In the genomic region with DNA sequence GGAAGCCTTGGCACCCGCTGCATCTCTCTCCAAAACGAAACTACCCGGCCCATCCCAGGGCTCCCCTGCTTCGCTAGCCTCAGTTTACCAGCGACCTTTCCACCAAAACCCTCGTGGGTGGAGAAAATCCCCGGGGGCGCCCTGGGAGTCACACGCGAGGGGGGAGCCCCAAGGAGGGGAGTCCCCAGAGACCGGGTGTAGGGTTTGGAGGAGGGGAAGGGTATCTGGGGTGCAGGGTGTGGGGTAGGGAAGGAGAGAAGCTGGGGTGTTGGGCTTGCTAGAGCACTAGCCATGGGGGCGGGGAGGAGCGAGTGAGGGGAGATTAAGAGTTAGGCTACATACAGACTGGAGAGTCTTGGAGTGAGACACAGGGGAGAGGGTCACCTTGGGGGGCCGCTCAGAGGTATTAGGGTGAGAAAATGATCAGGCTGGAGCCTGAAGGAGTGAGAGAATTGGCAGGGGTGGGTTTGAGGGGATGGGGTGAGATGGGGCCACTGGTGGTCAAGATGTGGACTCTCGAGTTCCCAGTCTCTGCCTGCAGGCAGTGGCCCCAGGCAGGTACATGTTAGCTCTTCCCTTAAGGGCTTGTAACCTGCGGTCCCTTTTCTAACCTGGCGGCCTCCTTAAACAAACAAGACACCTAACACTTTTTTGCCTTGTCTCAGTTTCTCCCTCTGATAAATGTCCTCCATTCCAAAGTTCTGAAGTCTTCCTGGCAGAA, we compare ENCODE assay signal across 8 mouse cellular contexts. TPM values are rescaled to one million over a fixed set of nuclear protein-coding genes. Genes with fewer than 3 reads are reported as not detected.
A peak's percentile ranks its signal among the peaks of the same experiment; 100 is the strongest.
DNase-seq lines count a peak whose midpoint lies in the region; ATAC-seq and TF ChIP-seq lines count a peak whose summit lies in the region.

No protein-coding gene starts in this region.

- H3K4me3 ChIP-seq in thymus, adult 2 months (ENCODE audit: control insufficient read depth, insufficient read depth, low read length) = peak overlapping the region; percentile 12
- H3K4me3 ChIP-seq in liver, embryonic 12.5 days = peak overlapping the region; percentile 55
- peak overlapping the region; percentile 67 for H3K4me3 ChIP-seq in stomach, embryonic 15.5 days (replicated peaks)

- DNase-seq in CD4-positive, CD25-positive, alpha-beta regulatory T cell, adult 2 months (ENCODE audit: low read depth, low spot score) = peak; percentile 59
- DNase-seq in thymus, adult 2 months = no peak
- DNase-seq in thymus, postnatal 10 days (ENCODE audit: low spot score in 2 of 2) = no peak
- DNase-seq in ovary, postnatal 14 days (ENCODE audit: low spot score) = no peak
- DNase-seq in frontal cortex, postnatal 10 days (ENCODE audit: low spot score in 2 of 2) = no peak

- WGBS in thymus, adult 2 months = 7% methylated on average over 17 of the region's 17 CpGs
- WGBS in liver, embryonic 12.5 days (ENCODE audit: insufficient replicate concordance) = 1% methylated on average over 17 of the region's 17 CpGs
- WGBS in stomach, embryonic 15.5 days = 2% methylated on average over 17 of the region's 17 CpGs

- no peak for TF ChIP-seq POLR2A in thymus, adult 2 months (IDR thresholded peaks at IDR 0.05; ENCODE audit: control insufficient read depth, extremely low read depth, insufficient read depth, low read length, poor library complexity)

- TF ChIP-seq CTCF in thymus, adult 2 months (IDR thresholded peaks at IDR 0.05; ENCODE audit: borderline replicate concordance, control insufficient read depth, extremely low read depth, insufficient read depth, low read length, poor library complexity) = no peak

- H3K9ac ChIP-seq in liver, embryonic 12.5 days = peak overlapping the region; percentile 46; the same call in 1 of the 2 replicates
- H3K9ac ChIP-seq in stomach, embryonic 15.5 days = no peak overlapping the region

- no peak overlapping the region for H3K27ac ChIP-seq in thymus, adult 2 months (ENCODE audit: control insufficient read depth, insufficient read depth, low read length)
- H3K27ac ChIP-seq in liver, embryonic 12.5 days = no peak overlapping the region
- H3K27ac ChIP-seq in stomach, embryonic 15.5 days = peak overlapping the region; percentile 67

- no peaks in the 10 kb centered on the region for H3K9me3 ChIP-seq in liver, embryonic 12.5 days (replicated peaks)
- no peaks in the 10 kb centered on the region for H3K9me3 ChIP-seq in stomach, embryonic 15.5 days

- peaks cover 12% of the 10 kb centered on the region; the same call in 1 of the 2 replicates for H3K27me3 ChIP-seq in thymus, adult 2 months (ENCODE audit: control insufficient read depth, insufficient read depth, low read length)
- peaks cover 88% of the 10 kb centered on the region for H3K27me3 ChIP-seq in liver, embryonic 12.5 days (replicated peaks)
- peaks cover 3% of the 10 kb centered on the region; the same call in 1 of the 2 replicates for H3K27me3 ChIP-seq in stomach, embryonic 15.5 days (replicated peaks)

- H3K4me2 ChIP-seq in liver, embryonic 12.5 days = peak overlapping the region; percentile 95
- peak overlapping the region; percentile 95 for H3K4me2 ChIP-seq in stomach, embryonic 15.5 days

- peaks cover 53% of the 10 kb centered on the region for H3K4me1 ChIP-seq in thymus, adult 2 months (replicated peaks; ENCODE audit: control insufficient read depth, insufficient read depth, low read length)
- H3K4me1 ChIP-seq in liver, embryonic 12.5 days = peaks cover 79% of the 10 kb centered on the region
- H3K4me1 ChIP-seq in stomach, embryonic 15.5 days = peaks cover 73% of the 10 kb centered on the region

- no peaks in the 10 kb centered on the region for H3K36me3 ChIP-seq in thymus, adult 2 months (ENCODE audit: control insufficient read depth, insufficient read depth, low read length)
- no peaks in the 10 kb centered on the region for H3K36me3 ChIP-seq in liver, embryonic 12.5 days
- no peaks in the 10 kb centered on the region for H3K36me3 ChIP-seq in stomach, embryonic 15.5 days

- no peak for ATAC-seq in CD4-positive, CD25-positive, alpha-beta regulatory T cell, adult 4 months
- ATAC-seq in liver, embryonic 12.5 days = no peak
- no peak for ATAC-seq in stomach, embryonic 15.5 days (ENCODE audit: insufficient read depth, low FRiP score, low read depth)

RNA-seq across cellular contexts. Expression of gene Gadd45b, which starts 3.0 kb away (rescaled TPM):
- polyA plus RNA-seq in CD4-positive, CD25-positive, alpha-beta regulatory T cell, adult 4 months (2017; shearing (Covaris generic)) = 10 to 100 TPM; 25.3 to 38.9 TPM
- 36.2 and 53.2 TPM in 2 replicates for polyA plus RNA-seq in thymus, adult 2 months (2012; rRNA removed)
- polyA plus RNA-seq in liver, embryonic 12.5 days (2016; fragmentation: Nextera tagmentation; extraction: Ambion mirVana) = 1.6 and 2.0 TPM in 2 replicates
- polyA plus RNA-seq in stomach, embryonic 15.5 days (2015; fragmentation: Nextera tagmentation; extraction: Ambion mirVana) = 33.6 TPM in 2 replicates

RNA-seq across cellular contexts. Expression of gene Lmnb2, which starts 14.8 kb away (rescaled TPM):
- 1 to 10 TPM; 3.3 to 4.7 TPM for polyA plus RNA-seq in CD4-positive, CD25-positive, alpha-beta regulatory T cell, adult 4 months (2017; shearing (Covaris generic))
- polyA plus RNA-seq in thymus, adult 2 months (2012; rRNA removed) = 44.2 and 52.7 TPM in 2 replicates
- polyA plus RNA-seq in liver, embryonic 12.5 days (2016; fragmentation: Nextera tagmentation; extraction: Ambion mirVana) = 23.1 and 23.6 TPM in 2 replicates
- polyA plus RNA-seq in stomach, embryonic 15.5 days (2015; fragmentation: Nextera tagmentation; extraction: Ambion mirVana) = 38.1 and 46.1 TPM in 2 replicates

RNA-seq across cellular contexts. Expression of gene Timm13, which starts 32.1 kb away (rescaled TPM):
- 100 to 1,000 TPM; 212 to 257 TPM for polyA plus RNA-seq in CD4-positive, CD25-positive, alpha-beta regulatory T cell, adult 4 months (2017; shearing (Covaris generic))
- polyA plus RNA-seq in thymus, adult 2 months (2012; rRNA removed) = 227 and 310 TPM in 2 replicates
- polyA plus RNA-seq in liver, embryonic 12.5 days (2016; fragmentation: Nextera tagmentation; extraction: Ambion mirVana) = 271 and 301 TPM in 2 replicates
- polyA plus RNA-seq in stomach, embryonic 15.5 days (2015; fragmentation: Nextera tagmentation; extraction: Ambion mirVana) = 317 and 334 TPM in 2 replicates

Comparison
In these comparisons a context has a peak if more than half of its experiments do, and no peak if none do; other contexts are left out.
1. H3K4me3 ChIP-seq: peak in every context shown above with its lines; median percentile 67 in stomach, embryonic 15.5 days; 55 in liver, embryonic 12.5 days; 12 in thymus, adult 2 months.